Mouse (Mus musculus) limb, embryonic 13.5 days (tissue): ENCODE data around the gene Tnfrsf14. TPM values are rescaled to one million over a fixed set of nuclear protein-coding genes. Genes with fewer than 3 reads are reported as not detected.

Experiments
- ATAC-seq: fragments of 200-750 bp; cut with Nextera tagmentation; 2 replicates; pipeline ENCODE4 v1.8.0; 2017; ENCODE audit warnings: low read depth, moderate number of reproducible peaks, moderate TSS enrichment; ENCODE audit not compliant: low FRiP score
- H3K27ac ChIP-seq: fragments of 300-500 bp; sonication (generic); 2 replicates; pipeline ENCODE4 v1.5.1; 2015; ENCODE audit warnings: inconsistent platforms, mild to moderate bottlenecking, moderate library complexity
- H3K27me3 ChIP-seq: fragments of 300-500 bp; sonication (generic); 2 replicates; pipeline ENCODE4 v1.6.1; 2015; ENCODE audit warnings: mild to moderate bottlenecking, inconsistent platforms
- H3K36me3 ChIP-seq: fragments of 300-500 bp; sonication (generic); 2 replicates; pipeline ENCODE4 v1.6.1; 2015; ENCODE audit warnings: inconsistent platforms, mild to moderate bottlenecking, moderate library complexity
- H3K4me1 ChIP-seq: fragments of 300-500 bp; sonication (generic); 2 replicates; pipeline ENCODE4 v1.6.1; 2015; ENCODE audit warnings: inconsistent platforms
- H3K4me2 ChIP-seq: fragments of 300-500 bp; sonication (generic); replicated peaks from 2 replicates; pipeline ENCODE4 v1.6.1; 2015; ENCODE audit warnings: inconsistent platforms, mild to moderate bottlenecking, moderate library complexity
- H3K4me3 ChIP-seq: fragments of 300-500 bp; sonication (generic); 2 replicates; pipeline ENCODE4 v1.5.1; 2015; ENCODE audit warnings: moderate library complexity, mild to moderate bottlenecking, inconsistent platforms
- H3K9ac ChIP-seq: fragments of 300-500 bp; sonication (generic); 2 replicates; pipeline ENCODE4 v1.6.1; 2015; ENCODE audit warnings: mild to moderate bottlenecking, inconsistent platforms
- H3K9me3 ChIP-seq: fragments of 300-500 bp; sonication (generic); 2 replicates; pipeline ENCODE4 v1.6.1; 2016; ENCODE audit warnings: inconsistent platforms
- WGBS: fragments of 180-500 bp; shearing (Covaris S2); methylation state at CpG from one replicate; pipeline ENCODE4 v1.1.7; 2015; 5-methylcytosine and 5-hydroxymethylcytosine counted together
- polyA plus RNA-seq: library from polyadenylated mRNA; unstranded; fragments of >200 nt; fragmentation: Nextera tagmentation; extraction: Ambion mirVana; gene quantifications from 2 replicates; pipeline ENCODE4 v1.2.1, GENCODE M21; 2015

The Tnfrsf14 gene
- polyA plus RNA-seq, 1 experiment from 2014 or later, result 1.2 TPM

GRCm38 (mm10) chr4:154910606-154911522 lies 17.5 kb downstream of the Tnfrsf14 start:
- peak overlapping the region; percentile 58; the same call in 1 of the 2 replicates for H3K27ac ChIP-seq
- H3K4me1 ChIP-seq, result peaks cover 20% of the 10 kb centered on the region
- no peak overlapping the region for H3K4me3 ChIP-seq
- no peaks in the 10 kb centered on the region for H3K9me3 ChIP-seq
- no peaks in the 10 kb centered on the region for H3K36me3 ChIP-seq
- 0 out of 2 replicates have a peak overlapping the region, but pooled peaks have one; percentile 9 for H3K4me2 ChIP-seq
- H3K27me3 ChIP-seq, result no peaks in the 10 kb centered on the region
- H3K9ac ChIP-seq, result no peak overlapping the region
- peak; percentile 42 for ATAC-seq
- WGBS, result 33% methylated on average over 15 of the region's 15 CpGs

DNA sequence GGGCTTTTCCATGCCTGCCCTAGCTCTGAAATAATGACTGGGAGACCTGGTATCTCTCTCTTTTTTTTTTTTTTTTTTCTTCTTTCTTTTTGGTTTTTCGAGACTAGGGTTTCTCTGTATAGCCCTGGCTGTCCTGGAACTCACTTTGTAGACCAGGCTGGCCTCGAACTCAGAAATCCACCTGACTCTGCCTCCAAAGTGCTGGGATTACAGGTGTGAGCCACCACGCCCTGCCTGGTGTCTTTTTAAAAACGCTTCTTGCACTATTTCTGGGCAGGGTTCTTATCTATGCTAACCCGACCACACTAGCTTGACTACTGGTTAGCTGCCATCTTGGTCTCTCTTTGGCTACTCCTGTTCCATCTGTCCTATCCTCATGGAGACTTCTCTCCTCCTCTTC lies 19.9 kb downstream of the Tnfrsf14 start:
- Histone ChIP-seq H3K9me3 (no peaks in the 10 kb centered on the region), H3K4me1 (peaks cover 26% of the 10 kb centered on the region), H3K27ac (no peak overlapping the region), H3K4me3 (no peak overlapping the region), H3K27me3 (no peaks in the 10 kb centered on the region), H3K4me2 (no peak overlapping the region), H3K9ac (no peak overlapping the region), H3K36me3 (no peaks in the 10 kb centered on the region)
- no peak for ATAC-seq
- WGBS, result 91% methylated on average over 5 of the region's 5 CpGs

GRCm38 (mm10) chr4:154907833-154908232 lies 20.5 kb downstream of the Tnfrsf14 start:
- 44% methylated on average over 17 of the region's 17 CpGs for WGBS
- no peak overlapping the region for H3K4me3 ChIP-seq
- peak overlapping the region; percentile 45; the same call in 1 of the 2 replicates for H3K9ac ChIP-seq
- H3K9me3 ChIP-seq, result no peaks in the 10 kb centered on the region
- H3K4me1 ChIP-seq, result peaks cover 26% of the 10 kb centered on the region
- H3K27ac ChIP-seq, result peak overlapping the region; percentile 52; the same call in 1 of the 2 replicates
- ATAC-seq, result peak; percentile 55
- no peaks in the 10 kb centered on the region for H3K36me3 ChIP-seq
- H3K4me2 ChIP-seq, result peak overlapping the region; percentile 33; the same call in 1 of the 2 replicates
- H3K27me3 ChIP-seq, result no peaks in the 10 kb centered on the region

GRCm38 (mm10) chr4:154904185-154905071 lies 23.9 kb downstream of the Tnfrsf14 start:
- Histone ChIP-seq H3K36me3 (no peaks in the 10 kb centered on the region), H3K9ac (peak overlapping the region; percentile 67), H3K9me3 (no peaks in the 10 kb centered on the region), H3K27ac (no peak overlapping the region), H3K4me3 (peak overlapping the region; percentile 47), H3K4me2 (peak overlapping the region; percentile 78), H3K27me3 (no peaks in the 10 kb centered on the region), H3K4me1 (peaks cover 12% of the 10 kb centered on the region)
- ATAC-seq, result peak; percentile 95
- 2% methylated on average over 16 of the region's 16 CpGs for WGBS

- no peaks in the 10 kb centered on the region for H3K36me3 ChIP-seq
- 90% methylated on average over 2 of the region's 2 CpGs for WGBS
- no peaks in the 10 kb centered on the region for H3K27me3 ChIP-seq
- no peak overlapping the region for H3K9ac ChIP-seq
- no peaks in the 10 kb centered on the region for H3K9me3 ChIP-seq
- no peak overlapping the region for H3K4me2 ChIP-seq
- H3K27ac ChIP-seq, result no peak overlapping the region
- ATAC-seq, result no peak
- no peak overlapping the region for H3K4me3 ChIP-seq
- H3K4me1 ChIP-seq, result peaks cover 19% of the 10 kb centered on the region
Observed at GRCm38 (mm10) chr4:154902371-154902770, 26.0 kb downstream of the Tnfrsf14 start.

DNA sequence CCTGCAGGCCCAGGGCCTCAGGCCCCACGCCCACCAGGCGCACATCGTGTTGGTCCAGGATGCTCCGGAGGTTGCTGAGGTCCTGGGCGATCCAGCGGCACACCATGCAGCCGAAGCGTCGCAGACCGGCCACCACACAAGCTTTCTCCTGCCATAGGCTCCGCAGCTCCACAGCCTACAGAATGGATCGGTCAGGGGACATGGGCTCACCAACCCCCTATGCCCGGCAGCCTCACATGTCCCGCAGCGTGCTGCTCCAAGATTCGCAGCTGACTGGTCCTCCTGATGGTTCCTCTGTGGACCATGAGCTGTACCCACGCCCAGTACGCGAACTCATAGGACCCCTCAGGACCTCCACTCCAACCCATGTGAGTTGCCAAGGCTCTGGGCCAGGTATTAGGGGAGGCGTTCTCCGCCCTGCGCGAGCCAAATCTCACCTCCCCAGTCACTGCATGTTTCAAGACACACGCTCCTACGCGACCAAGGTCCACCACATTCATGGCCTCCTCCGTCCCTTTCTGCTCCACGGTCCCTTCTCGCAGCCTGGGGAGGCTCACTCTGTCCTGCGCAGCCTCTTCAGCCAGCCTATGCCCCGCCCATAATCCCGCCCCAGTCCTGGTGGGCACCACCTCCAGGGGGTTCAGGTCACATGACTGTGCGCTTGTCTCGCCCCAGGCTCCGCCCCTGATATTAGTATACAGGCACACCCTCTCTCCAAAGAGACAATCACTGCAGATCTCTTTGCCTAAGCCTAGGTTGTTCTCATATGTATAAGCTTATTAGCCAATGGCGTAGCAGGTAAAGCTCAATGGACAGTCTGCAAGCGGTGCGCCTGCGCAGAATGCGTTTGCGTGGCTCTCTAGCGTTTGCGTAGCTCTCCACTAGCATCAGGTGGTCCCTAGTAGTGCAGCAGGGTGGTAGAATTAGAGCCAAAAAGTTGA lies 29.6 kb downstream of the Tnfrsf14 start, which contains the start of gene Fam213b:
TSS of gene Fam213b (minus strand) at position 630 of the 941 bp plus-strand sequence.
- 2% methylated on average over 43 of the region's 43 CpGs for WGBS
- no peaks in the 10 kb centered on the region for H3K9me3 ChIP-seq
- peak; percentile 97 for ATAC-seq
- peak within 1 kb of the TSS; percentile 55; the same call in 1 of the 2 replicates for H3K27ac ChIP-seq
- H3K4me3 ChIP-seq, result peak within 1 kb of the TSS; percentile 62
- peaks cover 18% of the 10 kb centered on the region for H3K4me1 ChIP-seq
- H3K27me3 ChIP-seq, result peaks cover 5% of the 10 kb centered on the region; the same call in 1 of the 2 replicates
- peak within 1 kb of the TSS; percentile 95 for H3K4me2 ChIP-seq
- peak within 1 kb of the TSS; percentile 79 for H3K9ac ChIP-seq
- H3K36me3 ChIP-seq, result peaks cover 10% of the 10 kb centered on the region

DNA sequence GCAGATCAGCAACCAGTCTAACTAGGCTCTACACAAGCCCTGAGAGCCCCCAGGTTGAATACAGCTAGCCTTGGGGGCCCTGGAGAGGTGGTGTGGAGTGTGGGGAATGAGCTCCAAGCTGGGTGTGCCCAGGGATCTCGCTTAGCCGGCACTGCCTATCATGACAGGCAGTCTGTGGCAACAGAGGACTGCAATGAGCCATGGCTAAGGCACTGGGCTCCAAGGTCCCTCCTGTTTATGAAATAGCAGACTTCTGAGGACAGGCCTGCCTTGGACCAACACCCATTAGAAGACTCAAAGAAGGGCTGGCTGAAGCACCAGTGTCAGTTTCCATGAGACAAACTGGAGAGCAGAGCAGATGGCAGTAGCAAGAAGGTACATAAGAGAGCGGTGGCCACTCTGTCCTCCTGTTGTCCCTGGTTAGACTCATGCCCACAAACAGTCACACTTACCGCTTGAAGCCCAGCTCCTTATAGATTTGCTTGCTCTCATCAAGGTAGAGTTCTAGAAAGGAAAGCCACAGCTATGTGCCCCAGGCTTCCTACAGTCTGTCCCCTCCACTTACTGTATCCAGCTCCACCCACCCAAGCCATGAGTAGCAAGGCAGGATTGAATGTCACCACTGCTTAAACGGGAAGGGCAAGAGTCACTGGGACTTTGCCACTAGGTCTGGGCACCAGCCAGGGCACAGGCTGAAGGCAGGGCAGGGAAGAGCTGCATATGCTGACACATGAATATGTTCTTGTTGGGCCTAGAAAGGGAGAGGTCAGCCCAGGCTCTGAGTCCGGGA lies 30.5 kb downstream of the Tnfrsf14 start:
- H3K9ac ChIP-seq, result peak overlapping the region; percentile 79
- H3K4me3 ChIP-seq, result peak overlapping the region; percentile 62
- no peaks in the 10 kb centered on the region for H3K9me3 ChIP-seq
- H3K27ac ChIP-seq, result no peak overlapping the region
- no peak for ATAC-seq
- peaks cover 10% of the 10 kb centered on the region for H3K36me3 ChIP-seq
- peak overlapping the region; percentile 95 for H3K4me2 ChIP-seq
- peaks cover 18% of the 10 kb centered on the region for H3K4me1 ChIP-seq
- H3K27me3 ChIP-seq, result peaks cover 5% of the 10 kb centered on the region; the same call in 1 of the 2 replicates
- 65% methylated on average over 6 of the region's 6 CpGs for WGBS

- ATAC-seq, result no peak
- 79% methylated on average over 5 of the region's 5 CpGs for WGBS
- Histone ChIP-seq H3K36me3 (peaks cover 10% of the 10 kb centered on the region), H3K4me3 (no peak overlapping the region), H3K4me1 (peaks cover 18% of the 10 kb centered on the region), H3K27ac (no peak overlapping the region), H3K9me3 (no peaks in the 10 kb centered on the region), H3K9ac (no peak overlapping the region), H3K27me3 (peaks cover 5% of the 10 kb centered on the region; the same call in 1 of the 2 replicates), H3K4me2 (no peak overlapping the region)
Observed at GRCm38 (mm10) chr4:154895549-154895948, 32.8 kb downstream of the Tnfrsf14 start.

- Histone ChIP-seq H3K4me1 (no peaks in the 10 kb centered on the region), H3K27ac (no peak overlapping the region), H3K4me2 (no peak overlapping the region), H3K9me3 (no peaks in the 10 kb centered on the region), H3K9ac (no peak overlapping the region), H3K36me3 (peaks cover 2% of the 10 kb centered on the region), H3K4me3 (no peak overlapping the region), H3K27me3 (peaks cover 5% of the 10 kb centered on the region; the same call in 1 of the 2 replicates)
- 91% methylated on average over 14 of the region's 14 CpGs for WGBS
- ATAC-seq, result no peak
Observed at GRCm38 (mm10) chr4:154890887-154891286, 37.5 kb downstream of the Tnfrsf14 start.

- WGBS, result 79% methylated on average over 15 of the region's 15 CpGs
- Histone ChIP-seq H3K9ac (no peak overlapping the region), H3K4me1 (no peaks in the 10 kb centered on the region), H3K27ac (no peak overlapping the region), H3K4me2 (no peak overlapping the region), H3K9me3 (no peaks in the 10 kb centered on the region), H3K36me3 (no peaks in the 10 kb centered on the region), H3K27me3 (peaks cover 4% of the 10 kb centered on the region; the same call in 1 of the 2 replicates), H3K4me3 (no peak overlapping the region)
- ATAC-seq, result no peak
Observed at GRCm38 (mm10) chr4:154887593-154888250, 40.6 kb downstream of the Tnfrsf14 start.
